Mouse (Mus musculus) right cerebral cortex, postnatal 4 days (tissue): ENCODE measurements around the gene Recql5.
"Not testable (repeated sequence)": the region's sequence is repeated elsewhere in the genome, so short reads cannot be mapped to it uniquely, and the experiment has no call there.

Source experiments
- DNase-seq: peaks from one replicate; pipeline ENCODE4 v3.0.0-alpha.2; 2022

Recql5 gene

DNA sequence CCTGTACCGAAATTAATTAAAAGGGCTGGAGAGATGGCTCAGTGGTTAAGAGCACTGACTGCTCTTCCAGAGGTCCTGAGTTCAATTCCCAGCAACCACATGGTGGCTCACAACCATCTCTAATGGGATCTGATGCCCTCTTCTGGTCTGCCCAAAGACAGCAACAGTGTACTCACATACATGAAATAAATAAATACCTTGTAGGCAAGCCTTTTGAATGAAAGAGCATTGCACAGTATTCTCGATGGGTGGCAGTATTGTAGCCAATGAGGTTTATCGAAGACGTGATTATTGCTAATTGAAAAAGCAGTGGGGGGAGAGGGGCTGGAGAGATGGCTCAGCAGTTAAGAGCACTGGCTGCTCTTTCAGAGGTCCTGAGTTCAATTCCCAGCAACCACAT lies 76.1 kb downstream of the Recql5 start:
- DNase-seq: not testable (repeated sequence)

DNA sequence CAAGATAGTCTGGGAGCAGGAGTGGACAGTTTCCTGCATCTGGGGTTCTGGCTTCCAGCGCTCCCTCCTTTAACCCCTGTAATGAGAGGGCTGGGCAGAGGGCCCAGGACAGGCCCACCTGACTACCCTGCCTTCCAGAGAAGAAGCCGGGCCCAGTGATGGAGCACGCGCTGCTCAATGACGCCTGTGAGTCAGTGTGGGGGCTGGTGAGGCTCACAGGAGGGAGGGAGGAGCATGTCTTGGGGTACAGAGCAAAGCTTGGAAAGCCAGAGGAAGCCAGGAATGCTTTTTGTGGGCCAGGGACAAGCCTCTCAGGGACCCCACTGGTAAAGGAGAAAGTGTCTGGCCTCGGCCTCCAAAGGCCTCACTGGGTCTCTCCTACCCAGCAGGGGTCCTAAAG lies 78.6 kb downstream of the Recql5 start:
- DNase-seq: no peak

DNA sequence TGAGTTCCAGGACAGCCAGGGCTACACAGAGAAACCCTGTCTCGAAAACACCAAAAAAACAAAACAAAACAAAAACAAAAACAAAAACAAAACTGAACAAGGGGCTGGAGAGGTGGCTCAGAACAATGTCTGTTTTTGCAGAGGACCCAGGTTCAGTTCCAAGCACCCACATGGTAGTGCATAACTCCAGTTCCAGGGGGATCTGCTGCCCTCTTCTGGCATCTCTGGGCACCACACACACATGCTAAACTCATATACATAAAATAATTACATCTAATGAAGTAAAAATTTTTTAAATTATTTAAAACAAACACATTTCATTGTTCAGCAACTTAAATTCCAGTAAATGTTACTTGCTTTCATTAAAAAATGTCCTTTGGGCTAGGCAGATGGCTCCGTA lies 87.5 kb downstream of the Recql5 start:
- DNase-seq: no peak

DNA sequence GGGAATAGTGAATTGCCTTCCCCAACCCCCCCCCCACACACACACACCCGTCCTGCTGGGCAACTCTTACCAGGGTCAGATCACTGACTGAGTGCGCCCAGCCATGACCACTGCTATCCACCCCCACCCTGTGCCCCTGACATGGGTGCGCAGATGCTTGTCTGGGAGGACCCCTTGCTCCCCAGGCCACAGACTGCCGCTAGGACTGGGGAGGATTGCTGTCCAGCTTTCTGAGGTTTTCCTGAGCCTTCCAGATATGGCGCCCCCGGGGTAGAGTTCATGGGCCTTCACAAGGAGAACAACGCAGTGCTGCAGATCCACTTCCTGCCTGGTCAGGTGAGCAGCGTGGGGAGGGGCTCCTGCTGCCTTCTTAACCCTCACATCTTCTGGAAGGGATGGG lies 89.0 kb downstream of the Recql5 start:
- DNase-seq: no peak

DNA sequence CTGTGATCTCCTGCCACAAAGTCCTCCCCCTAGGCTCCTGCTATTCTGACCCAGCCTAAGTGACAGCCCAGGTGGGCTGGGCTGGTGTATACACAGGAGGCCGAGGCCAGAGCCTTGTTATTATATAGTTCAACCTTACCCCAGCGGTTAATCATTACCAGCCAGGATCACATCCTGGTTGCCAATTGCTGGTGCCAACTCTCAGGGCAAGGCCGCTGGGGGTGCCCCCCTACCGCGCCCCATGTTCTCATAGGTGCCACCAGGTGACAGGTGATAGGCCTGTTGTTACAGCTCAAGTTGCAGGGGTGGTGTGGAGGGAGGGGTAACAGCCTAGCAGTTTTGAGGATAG lies 89.4 kb downstream of the Recql5 start:
- no peak for DNase-seq

DNA sequence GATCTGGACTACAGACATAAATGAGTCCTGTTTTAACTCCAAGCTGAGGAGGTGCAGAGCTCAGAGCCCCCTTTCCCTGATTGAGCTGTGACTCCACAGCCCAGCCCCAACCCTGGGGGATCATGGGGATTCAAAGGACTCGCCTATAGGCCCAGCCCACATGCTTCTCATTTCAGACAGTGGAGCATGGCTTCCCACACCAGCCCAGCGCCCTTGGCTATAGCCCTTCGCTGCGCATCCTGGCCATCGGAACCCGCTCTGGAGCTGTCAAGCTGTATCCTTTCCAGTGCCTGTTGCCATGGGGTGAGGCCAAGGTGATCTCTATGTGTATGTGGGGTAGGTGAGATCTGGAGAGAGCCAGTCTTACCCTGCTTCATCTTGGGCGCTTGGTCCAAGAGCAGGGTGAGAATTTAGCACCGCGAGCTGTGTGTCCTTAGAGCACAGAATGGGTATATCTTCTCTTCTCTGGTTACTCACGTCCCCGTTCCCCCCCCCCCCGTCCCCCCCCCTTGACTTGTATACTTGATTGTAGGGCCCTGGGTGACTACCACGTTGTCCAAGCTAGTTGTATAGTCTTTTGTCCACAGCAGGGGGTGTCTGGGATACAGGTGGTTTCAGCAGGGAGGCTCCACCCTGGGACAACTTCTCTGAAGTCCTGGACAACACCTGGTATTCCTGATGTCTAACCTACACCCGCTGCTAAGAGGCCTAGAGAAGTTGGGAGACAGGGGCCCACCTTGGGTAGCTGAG lies 90.0 kb downstream of the Recql5 start:
- DNase-seq: no peak
